Mouse (Mus musculus): ENCODE measurements around the gene Rasgef1a.

DNA sequence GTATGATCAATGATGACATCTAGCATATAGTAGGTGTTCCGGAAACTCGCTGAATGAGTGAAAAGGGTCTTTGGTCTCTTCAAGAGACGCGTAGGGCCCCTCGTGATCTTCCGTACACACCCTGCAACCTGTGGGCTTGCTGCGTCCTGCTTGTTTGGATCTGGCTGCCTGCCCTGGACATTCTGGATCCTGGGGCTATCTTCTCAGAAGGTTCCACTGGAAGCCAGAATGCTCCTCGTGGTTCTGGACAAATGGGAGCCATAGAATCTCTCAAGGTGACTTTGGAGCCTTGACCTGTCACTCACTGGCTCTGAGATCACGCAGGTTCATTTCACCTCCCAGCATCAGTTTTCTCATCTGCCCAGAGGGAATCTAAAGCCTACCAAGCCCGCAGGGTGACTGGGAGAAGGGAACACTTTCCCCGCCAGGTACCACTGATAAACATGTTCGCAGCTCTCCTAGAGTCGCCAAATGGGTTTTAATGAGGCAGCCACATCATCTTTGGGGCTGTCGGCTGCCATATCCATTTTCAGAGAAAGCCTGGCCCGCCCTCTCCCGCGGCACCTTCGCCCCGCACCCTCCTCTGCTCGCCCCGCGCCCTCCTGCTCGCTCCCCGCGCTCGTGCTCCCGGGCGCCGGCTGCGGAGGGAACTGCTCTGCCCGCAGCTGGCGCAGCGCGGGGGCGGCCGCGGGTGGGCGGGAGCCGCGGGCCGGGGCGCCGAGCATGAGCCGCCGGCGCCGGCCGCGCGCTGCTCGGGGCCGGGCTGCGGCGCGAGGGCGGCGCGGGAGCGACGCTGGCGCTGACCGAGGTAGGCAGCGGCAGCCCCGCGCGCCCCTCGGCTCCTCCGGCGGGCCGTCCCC, at the start of gene Rasgef1a:
- TF ChIP-seq CTCF (IDR thresholded peaks at IDR 0.05; ENCODE audit: extremely low read depth, insufficient read depth, insufficient read length, insufficient replicate concordance) (no peak), POLR2A (IDR thresholded peaks at IDR 0.05; ENCODE audit: low read depth, low read length) (no peak)

Data from spleen, adult 2 months (tissue).